Mouse (Mus musculus) MEL (cell line): Measurements from ENCODE around the gene Cenpc1. TPM values are rescaled to one million over a fixed set of nuclear protein-coding genes. Genes with fewer than 3 reads are reported as not detected.

Experiments used
- DNase-seq: peaks from one replicate; pipeline ENCODE4 v3.0.0; 2011; ENCODE audit warnings: low read depth, low spot score
- H3K27ac ChIP-seq: 2 replicates; pipeline ENCODE4 v1.5.1; 2012; ENCODE audit warnings: low read depth, mild to moderate bottlenecking, control low read depth, low read length, moderate library complexity; ENCODE audit not compliant: control insufficient read depth
- H3K27me3 ChIP-seq, 2 experiments: fragments of 150-350 bp in 1 of 2; sonication (generic) in 1 of 2; 2 replicates each; pipeline ENCODE4 v1.6.1; 2012; ENCODE audit warnings: low read length in 2 of 2, mild to moderate bottlenecking in 2 of 2, improper control_type of control experiment in 1 of 2, moderate library complexity in 1 of 2; ENCODE audit not compliant: insufficient read depth in 2 of 2, control insufficient read depth in 1 of 2
- H3K36me3 ChIP-seq, 2 experiments: 2 replicates each; pipeline ENCODE4 v1.6.1; 2012 to 2014; ENCODE audit warnings: low read length in 2 of 2, improper control_type of control experiment in 1 of 2, inconsistent platforms in 1 of 2, mild to moderate bottlenecking in 1 of 2; ENCODE audit not compliant: insufficient read depth in 2 of 2, control insufficient read depth in 1 of 2
- H3K4me1 ChIP-seq, 2 experiments: fragments of 150-350 bp in 1 of 2; sonication (generic) in 1 of 2; 2 replicates each; pipeline ENCODE4 v1.6.1; 2012; ENCODE audit warnings: low read length in 2 of 2, improper control_type of control experiment in 1 of 2, mild to moderate bottlenecking in 1 of 2; ENCODE audit not compliant: insufficient read depth in 2 of 2, control insufficient read depth in 1 of 2
- H3K4me3 ChIP-seq, 2 experiments: fragments of 150-350 bp in 1 of 2; sonication (generic) in 1 of 2; 2 replicates each; pipeline ENCODE4 v1.5.1; 2012; ENCODE audit warnings: low read depth in 2 of 2, low read length in 2 of 2, mild to moderate bottlenecking in 2 of 2, moderate library complexity in 2 of 2, control low read depth in 1 of 2, improper control_type of control experiment in 1 of 2; ENCODE audit not compliant: control insufficient read depth in 1 of 2, insufficient read depth in 1 of 2
- H3K79me2 ChIP-seq: 2 replicates; pipeline ENCODE4 v1.6.1; 2012; ENCODE audit warnings: mild to moderate bottlenecking, low read length, moderate library complexity; ENCODE audit not compliant: control insufficient read depth, poor library complexity, insufficient read depth
- H3K9ac ChIP-seq: 2 replicates; pipeline ENCODE4 v1.6.1; 2012; ENCODE audit warnings: low read depth, mild to moderate bottlenecking, control low read depth, low read length, moderate library complexity; ENCODE audit not compliant: control insufficient read depth, poor library complexity, severe bottlenecking
- H3K9me3 ChIP-seq: fragments of 150-350 bp; sonication (generic); replicated peaks from 2 replicates; pipeline ENCODE4 v1.6.1; 2012; ENCODE audit warnings: mild to moderate bottlenecking, low read length, improper control_type of control experiment, moderate library complexity; ENCODE audit not compliant: insufficient read depth
- CTCF ChIP-seq, 3 experiments: IDR thresholded peaks in 2 of 3; conservative IDR thresholded peaks in 1 of 3; 2 replicates each; pipeline ENCODE4 v1.5.1; 2011 to 2012; ENCODE audit warnings: low read length in 3 of 3, low read depth in 2 of 3, mild to moderate bottlenecking in 2 of 3, improper control_type of control experiment in 1 of 3, inconsistent platforms in 1 of 3, mixed read lengths in 1 of 3, moderate library complexity in 1 of 3; ENCODE audit not compliant: control insufficient read depth in 1 of 3, insufficient read depth in 1 of 3, poor library complexity in 1 of 3, severe bottlenecking in 1 of 3
- E2F4 ChIP-seq: IDR thresholded peaks from 2 replicates; pipeline ENCODE4 v1.6.1; 2011; ENCODE audit warnings: low read depth, low read length, improper control_type of control experiment, borderline replicate concordance
- ETS1 ChIP-seq: IDR thresholded peaks from 2 replicates; pipeline ENCODE4 v1.6.1; 2012; ENCODE audit warnings: low read depth, mild to moderate bottlenecking, inconsistent platforms, low read length, improper control_type of control experiment, moderate library complexity
- JUND ChIP-seq: IDR thresholded peaks from 2 replicates; pipeline ENCODE4 v1.6.1; 2011; ENCODE audit warnings: low read depth, mild to moderate bottlenecking, improper control_type of control experiment, low read length
- KAT2A ChIP-seq: conservative IDR thresholded peaks from 2 replicates; pipeline ENCODE4 v1.6.1; 2012; ENCODE audit warnings: low read depth, low read length, improper control_type of control experiment, inconsistent platforms
- MAFK ChIP-seq: IDR thresholded peaks from 2 replicates; pipeline ENCODE4 v1.6.1; 2011; ENCODE audit warnings: low read depth, mild to moderate bottlenecking, low read length, improper control_type of control experiment, borderline replicate concordance
- MXI1 ChIP-seq: IDR thresholded peaks from 2 replicates; pipeline ENCODE4 v1.6.1; 2011; ENCODE audit warnings: mild to moderate bottlenecking, low read depth, low read length, improper control_type of control experiment
- MYB ChIP-seq: IDR thresholded peaks from 2 replicates; pipeline ENCODE4 v1.6.1; 2011; ENCODE audit warnings: mild to moderate bottlenecking, low read depth, low read length, improper control_type of control experiment
- NRF1 ChIP-seq: IDR thresholded peaks from 2 replicates; pipeline ENCODE4 v1.6.1; 2014; ENCODE audit warnings: low read depth, mild to moderate bottlenecking, inconsistent platforms, low read length, improper control_type of control experiment, moderate library complexity; ENCODE audit not compliant: poor library complexity, insufficient read depth, severe bottlenecking
- POLR2A ChIP-seq, 2 experiments: IDR thresholded peaks; 2 replicates each; pipeline ENCODE4 v1.6.1; 2011 to 2012; ENCODE audit warnings: low read length in 2 of 2, mild to moderate bottlenecking in 2 of 2, control low read depth in 1 of 2, improper control_type of control experiment in 1 of 2, low read depth in 1 of 2, moderate library complexity in 1 of 2; ENCODE audit not compliant: control insufficient read depth in 1 of 2, insufficient read depth in 1 of 2, poor library complexity in 1 of 2
- POLR2AphosphoS5 ChIP-seq: IDR thresholded peaks from 2 replicates; pipeline ENCODE4 v1.6.1; 2012; ENCODE audit warnings: low read depth, borderline replicate concordance, mild to moderate bottlenecking, inconsistent platforms, low read length, moderate library complexity, mixed read lengths
- SIN3A ChIP-seq: IDR thresholded peaks from 2 replicates; pipeline ENCODE4 v1.6.1; 2012; ENCODE audit warnings: low read length, improper control_type of control experiment, inconsistent platforms
- SMC3 ChIP-seq: IDR thresholded peaks from 2 replicates; pipeline ENCODE4 v1.6.1; 2011; ENCODE audit warnings: low read depth, low read length, improper control_type of control experiment
- TBP ChIP-seq: IDR thresholded peaks from 2 replicates; pipeline ENCODE4 v1.8.0; 2011; ENCODE audit warnings: low read depth, low read length, improper control_type of control experiment
- TCF12 ChIP-seq: IDR thresholded peaks from 2 replicates; pipeline ENCODE4 v1.6.1; 2014; ENCODE audit warnings: low read depth, mild to moderate bottlenecking, inconsistent platforms, low read length, improper control_type of control experiment, moderate library complexity
- UBTF ChIP-seq: IDR thresholded peaks from 2 replicates; pipeline ENCODE4 v1.6.1; 2012; ENCODE audit warnings: low read depth, mild to moderate bottlenecking, inconsistent platforms, low read length, improper control_type of control experiment, moderate library complexity, borderline replicate concordance; ENCODE audit not compliant: insufficient read depth
- USF1 ChIP-seq: IDR thresholded peaks from 2 replicates; pipeline ENCODE4 v1.6.1; 2014; ENCODE audit warnings: low read depth, mild to moderate bottlenecking, inconsistent platforms, low read length, improper control_type of control experiment, moderate library complexity
- USF2 ChIP-seq, 2 experiments: IDR thresholded peaks; 2 replicates each; pipeline ENCODE4 v1.6.1; 2011 to 2012; ENCODE audit warnings: improper control_type of control experiment in 2 of 2, low read length in 2 of 2, borderline replicate concordance in 1 of 2, inconsistent platforms in 1 of 2, low read depth in 1 of 2, mild to moderate bottlenecking in 1 of 2; ENCODE audit not compliant: insufficient read depth in 1 of 2
- ZC3H11A ChIP-seq: IDR thresholded peaks from 2 replicates; pipeline ENCODE4 v1.6.1; 2012; ENCODE audit warnings: low read depth, mild to moderate bottlenecking, inconsistent platforms, low read length, improper control_type of control experiment
- ZKSCAN1 ChIP-seq: IDR thresholded peaks from 2 replicates; pipeline ENCODE4 v1.6.1; 2012; ENCODE audit warnings: low read depth, mild to moderate bottlenecking, inconsistent platforms, low read length, improper control_type of control experiment, moderate library complexity
- ZMIZ1 ChIP-seq: IDR thresholded peaks from 2 replicates; pipeline ENCODE4 v1.6.1; 2012; ENCODE audit warnings: low read depth, mild to moderate bottlenecking, inconsistent platforms, low read length, improper control_type of control experiment, moderate library complexity
- ZNF384 ChIP-seq: IDR thresholded peaks from 2 replicates; pipeline ENCODE4 v1.6.1; 2012; ENCODE audit warnings: low read depth, mild to moderate bottlenecking, inconsistent platforms, low read length, improper control_type of control experiment
- polyA plus RNA-seq, 2 experiments: library from polyadenylated mRNA; stranded (reverse) in 1 of 2; unstranded in 1 of 2; fragments of >175 nt in 1 of 2; fragments of >200 nt in 1 of 2; gene quantifications; 2 replicates each; pipeline versions ENCODE4 v1.2.1 to v1.2.4; 2012; ENCODE audit warnings: low replicate concordance in 2 of 2, low read depth in 1 of 2; ENCODE audit not compliant: insufficient read length in 2 of 2, insufficient read depth in 1 of 2, missing spikeins in 1 of 2
- total RNA-seq: library from RNA; depleted of rRNA; stranded (reverse); fragments of 300-350 nt; gene quantifications from 2 replicates; pipeline ENCODE4 v1.2.3, GENCODE M21; 2012

Cenpc1 gene
- total and polyA plus RNA-seq, 3 experiments, result 9.6 to 12.6 TPM; not detected in 1

DNA sequence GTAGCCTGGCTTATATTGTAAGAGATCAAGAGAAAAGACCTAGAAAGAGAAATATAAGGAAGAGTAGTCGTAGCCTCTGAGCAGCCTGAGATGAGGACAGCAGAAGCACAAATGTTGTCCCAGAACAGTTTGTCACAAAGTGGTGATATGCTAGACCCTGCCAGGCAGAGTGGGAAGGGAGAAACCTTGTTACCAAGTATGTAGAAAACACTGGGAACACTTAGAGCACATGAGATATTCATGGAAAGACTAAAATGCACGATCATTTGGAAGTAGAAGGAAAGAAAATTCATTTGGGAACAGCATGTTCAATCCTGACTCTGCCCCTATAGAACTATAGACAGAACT is 77.9 kb downstream of the Cenpc1 start:
- Histone ChIP-seq H3K27ac (no peak overlapping the region), H3K9ac (no peak overlapping the region), H3K27me3 (no peaks in the 10 kb centered on the region; a peak in 1 of 4 replicates), H3K36me3 (no peaks in the 10 kb centered on the region), H3K4me1 (no peaks in the 10 kb centered on the region), H3K9me3 (no peaks in the 10 kb centered on the region), H3K79me2 (no peaks in the 10 kb centered on the region), H3K4me3 (no peak overlapping the region)
- TF ChIP-seq ETS1 (no peak), SIN3A (no peak), NRF1 (no peak), KAT2A (no peak), MAFK (no peak), ZMIZ1 (no peak), E2F4 (no peak), ZKSCAN1 (no peak), MXI1 (no peak)
- DNase-seq, result no peak

GRCm38 (mm10) chr5:85986734-85987515 is 78.5 kb downstream of the Cenpc1 start:
- no peaks in the 10 kb centered on the region for H3K79me2 ChIP-seq
- no peaks in the 10 kb centered on the region for H3K36me3 ChIP-seq
- no peak for DNase-seq
- H3K27ac ChIP-seq, result no peak overlapping the region
- no peak overlapping the region for H3K9ac ChIP-seq
- H3K9me3 ChIP-seq, result no peaks in the 10 kb centered on the region
- no peaks in the 10 kb centered on the region for H3K4me1 ChIP-seq
- H3K4me3 ChIP-seq, result no peak overlapping the region
- H3K27me3 ChIP-seq, result no peaks in the 10 kb centered on the region; a peak in 1 of 4 replicates
- TF ChIP-seq SIN3A, result no peak
- no peak for TF ChIP-seq POLR2AphosphoS5
- no peak for TF ChIP-seq POLR2A (IDR thresholded peaks at IDR 0.05; ENCODE audit: control insufficient read depth in 1 of 2, insufficient read depth in 1 of 2, low read depth in 1 of 2, low read length in 2 of 2, poor library complexity in 1 of 2)
- TF ChIP-seq CTCF (IDR thresholded peaks at IDR 0.05 in 2 of 3, conservative IDR thresholded peaks at IDR 0.05 in 1 of 3; ENCODE audit: control insufficient read depth in 1 of 3, insufficient read depth in 1 of 3, low read depth in 2 of 3, low read length in 3 of 3, poor library complexity in 1 of 3, severe bottlenecking in 1 of 3), result no peak
- no peak for TF ChIP-seq ZC3H11A
- TF ChIP-seq MYB, result no peak
- no peak for TF ChIP-seq MAFK
- no peak for TF ChIP-seq UBTF
- TF ChIP-seq ETS1, result no peak
- TF ChIP-seq ZNF384, result no peak
- no peak for TF ChIP-seq USF1
- no peak for TF ChIP-seq SMC3
- TF ChIP-seq JUND, result no peak
- TF ChIP-seq USF2 (IDR thresholded peaks at IDR 0.05; ENCODE audit: borderline replicate concordance in 1 of 2, insufficient read depth in 1 of 2, low read depth in 1 of 2, low read length in 2 of 2), result no peak
- TF ChIP-seq TBP, result no peak
- TF ChIP-seq TCF12, result no peak
- TF ChIP-seq ZKSCAN1, result no peak
